ENCODE assay signal across 8 mouse cellular contexts in genomic region chr7:46030145-46030488, GRCm38 (mm10). TPM values are rescaled to one million over a fixed set of nuclear protein-coding genes. Genes with fewer than 3 reads are reported as not detected.
DNase-seq lines count a peak whose midpoint lies in the region; ATAC-seq lines count a peak whose summit lies in the region.

Gene Abcc6 (minus strand): TSS chr7:46030302.

- peak within 1 kb of the TSS; percentile 3 for H3K9ac ChIP-seq in midbrain, embryonic 11.5 days (ENCODE audit: low read length)
- no peak within 1 kb of the TSS; the same call in 1 of the 2 replicates for H3K9ac ChIP-seq in midbrain, embryonic 15.5 days
- H3K9ac ChIP-seq in intestine, embryonic 16.5 days (ENCODE audit: low read depth, low read length): peak within 1 kb of the TSS; percentile 39
- 0 out of 2 replicates have a peak within 1 kb of the TSS, but pooled peaks have one; percentile 30 for H3K9ac ChIP-seq in liver, embryonic 13.5 days

- no peaks in the 10 kb centered on the region for H3K27me3 ChIP-seq in midbrain, embryonic 11.5 days (ENCODE audit: control insufficient read depth, insufficient read depth, low read length)
- no peaks in the 10 kb centered on the region for H3K27me3 ChIP-seq in midbrain, embryonic 15.5 days (replicated peaks)
- H3K27me3 ChIP-seq in intestine, embryonic 16.5 days (replicated peaks; ENCODE audit: control insufficient read depth, insufficient read depth, low read length): no peaks in the 10 kb centered on the region
- no peaks in the 10 kb centered on the region for H3K27me3 ChIP-seq in liver, embryonic 13.5 days

- no peak for DNase-seq in midbrain, embryonic 11.5 days (ENCODE audit: low spot score, missing footprints)
- no peak for DNase-seq in liver, embryonic 13.5 days
- peak; percentile 88 for DNase-seq in yolk sac, embryonic 10.5 days (ENCODE audit: low spot score)
- DNase-seq in c-Kit-positive CD71-positive TER-119-positive erythroid progenitor cells, embryonic 14.5 days (ENCODE audit: low spot score): no peak
- no peak for DNase-seq in right cerebral cortex, postnatal 14 days
- DNase-seq in adrenal gland, adult (ENCODE audit: inconsistent age in 2 of 2, low spot score in 1 of 2): no peak

- no peak within 1 kb of the TSS for H3K27ac ChIP-seq in midbrain, embryonic 11.5 days (ENCODE audit: low read depth, low read length)
- no peak within 1 kb of the TSS for H3K27ac ChIP-seq in midbrain, embryonic 15.5 days
- H3K27ac ChIP-seq in intestine, embryonic 16.5 days (ENCODE audit: low read length): peak within 1 kb of the TSS; percentile 92
- H3K27ac ChIP-seq in liver, embryonic 13.5 days: peak within 1 kb of the TSS; percentile 73

- no peak within 1 kb of the TSS for H3K4me3 ChIP-seq in midbrain, embryonic 11.5 days (ENCODE audit: low read depth, low read length)
- no peak within 1 kb of the TSS for H3K4me3 ChIP-seq in midbrain, embryonic 15.5 days
- peak within 1 kb of the TSS; percentile 27 for H3K4me3 ChIP-seq in intestine, embryonic 16.5 days (ENCODE audit: low read length)
- peak within 1 kb of the TSS; percentile 27; the same call in 1 of the 2 replicates for H3K4me3 ChIP-seq in liver, embryonic 13.5 days (replicated peaks)

- no peaks in the 10 kb centered on the region for H3K36me3 ChIP-seq in midbrain, embryonic 11.5 days (ENCODE audit: control insufficient read depth, insufficient read depth, low read length)
- no peaks in the 10 kb centered on the region for H3K36me3 ChIP-seq in midbrain, embryonic 15.5 days (replicated peaks)
- H3K36me3 ChIP-seq in intestine, embryonic 16.5 days (ENCODE audit: control insufficient read depth, insufficient read depth, low read length): no peaks in the 10 kb centered on the region
- H3K36me3 ChIP-seq in liver, embryonic 13.5 days: no peaks in the 10 kb centered on the region

- ATAC-seq in midbrain, embryonic 11.5 days (ENCODE audit: low FRiP score): no peak
- ATAC-seq in midbrain, embryonic 15.5 days (replicated peaks): no peak
- ATAC-seq in intestine, embryonic 16.5 days: peak; percentile 90
- peak; percentile 57 for ATAC-seq in liver, embryonic 13.5 days (ENCODE audit: low read depth)

- H3K9me3 ChIP-seq in midbrain, embryonic 11.5 days (ENCODE audit: control insufficient read depth, low read length): no peaks in the 10 kb centered on the region
- no peaks in the 10 kb centered on the region for H3K9me3 ChIP-seq in midbrain, embryonic 15.5 days
- no peaks in the 10 kb centered on the region for H3K9me3 ChIP-seq in intestine, embryonic 16.5 days (ENCODE audit: control insufficient read depth, low read length)
- no peaks in the 10 kb centered on the region for H3K9me3 ChIP-seq in liver, embryonic 13.5 days (replicated peaks)

- WGBS in midbrain, embryonic 11.5 days: 5% methylated on average over 11 of the region's 11 CpGs
- WGBS in midbrain, embryonic 15.5 days: 8% methylated on average over 11 of the region's 11 CpGs
- WGBS in intestine, embryonic 16.5 days: 6% methylated on average over 11 of the region's 11 CpGs
- WGBS in liver, embryonic 13.5 days (ENCODE audit: insufficient replicate concordance): 36% methylated on average over 11 of the region's 11 CpGs

- no peak within 1 kb of the TSS for H3K4me2 ChIP-seq in midbrain, embryonic 11.5 days
- H3K4me2 ChIP-seq in midbrain, embryonic 15.5 days: no peak within 1 kb of the TSS
- H3K4me2 ChIP-seq in intestine, embryonic 16.5 days (ENCODE audit: low read depth, low read length): peak within 1 kb of the TSS; percentile 43
- peak within 1 kb of the TSS; percentile 33 for H3K4me2 ChIP-seq in liver, embryonic 13.5 days

- peaks cover 14% of the 10 kb centered on the region for H3K4me1 ChIP-seq in midbrain, embryonic 11.5 days (ENCODE audit: control insufficient read depth, insufficient read depth, low read length)
- peaks cover 15% of the 10 kb centered on the region for H3K4me1 ChIP-seq in midbrain, embryonic 15.5 days
- peaks cover 32% of the 10 kb centered on the region for H3K4me1 ChIP-seq in intestine, embryonic 16.5 days (ENCODE audit: control insufficient read depth, insufficient read depth, low read length)
- H3K4me1 ChIP-seq in liver, embryonic 13.5 days (replicated peaks): peaks cover 45% of the 10 kb centered on the region

RNA-seq across cellular contexts. Expression of gene Abcc6, which starts in this region (rescaled TPM):
- 0.03 and 0.44 TPM in 2 replicates for polyA plus RNA-seq in midbrain, embryonic 11.5 days (2014; fragmentation: Nextera tagmentation; extraction: Ambion mirVana)
- polyA plus RNA-seq in midbrain, embryonic 15.5 days (2015; fragmentation: Nextera tagmentation; extraction: Ambion mirVana): 0.59 TPM in 2 replicates
- polyA plus RNA-seq in intestine, embryonic 16.5 days (2015; fragmentation: Nextera tagmentation; extraction: Ambion mirVana): 6.1 and 6.6 TPM in 2 replicates
- polyA plus RNA-seq in liver, embryonic 13.5 days (2015; fragmentation: Nextera tagmentation; extraction: Ambion mirVana): 4.5 and 4.8 TPM in 2 replicates

Comparison
In these comparisons a context has a peak if more than half of its experiments do, and no peak if none do; other contexts are left out.
1. ATAC-seq: peak in intestine, embryonic 16.5 days (single experiment) and liver, embryonic 13.5 days (single experiment); none in midbrain, embryonic 11.5 days (single experiment) and midbrain, embryonic 15.5 days (single experiment).
2. H3K27ac ChIP-seq: peak in intestine, embryonic 16.5 days (single experiment) and liver, embryonic 13.5 days (single experiment); none in midbrain, embryonic 11.5 days (single experiment) and midbrain, embryonic 15.5 days (single experiment).
3. H3K4me2 ChIP-seq: peak in intestine, embryonic 16.5 days (single experiment) and liver, embryonic 13.5 days (single experiment); none in midbrain, embryonic 11.5 days (single experiment) and midbrain, embryonic 15.5 days (single experiment).
4. H3K4me3 ChIP-seq: peak in intestine, embryonic 16.5 days (single experiment) and liver, embryonic 13.5 days (single experiment); none in midbrain, embryonic 11.5 days (single experiment) and midbrain, embryonic 15.5 days (single experiment).